Mouse (Mus musculus) thymus, adult 2 months (tissue): Measurements from ENCODE around the gene Slc9a9.

Source experiments
- CTCF ChIP-seq: fragments of 200-500 bp; IDR thresholded peaks from 2 replicates; pipeline ENCODE4 v1.5.1; 2012; ENCODE audit warnings: mild to moderate bottlenecking, control low read depth, low read length, moderate library complexity, borderline replicate concordance; ENCODE audit not compliant: control insufficient read depth, poor library complexity, insufficient read depth; ENCODE audit errors: extremely low read depth
- POLR2A ChIP-seq: fragments of 200-500 bp; IDR thresholded peaks from 2 replicates; pipeline ENCODE4 v1.6.1; 2012; ENCODE audit warnings: mild to moderate bottlenecking, low read length, control low read depth, moderate library complexity; ENCODE audit not compliant: control insufficient read depth, poor library complexity, insufficient read depth; ENCODE audit errors: extremely low read depth

GRCm38 (mm10) chr9:94694243-94694642 lies 24.5 kb downstream of the Slc9a9 start:
- TF ChIP-seq CTCF: no peak
- no peak for TF ChIP-seq POLR2A
